Mouse (Mus musculus) forebrain, embryonic 16.5 days (tissue): Measurements from ENCODE around the gene Fam83c. TPM values are rescaled to one million over a fixed set of nuclear protein-coding genes. Genes with fewer than 3 reads are reported as not detected.

ENCODE experiments used
- polyA plus RNA-seq: library from polyadenylated mRNA; unstranded; fragments of >200 nt; fragmentation: Nextera tagmentation; extraction: Ambion mirVana; gene quantifications from 2 replicates; pipeline ENCODE4 v1.2.1, GENCODE M21; 2015

Fam83c gene
- polyA plus RNA-seq, 1 experiment from 2014 or later, result 0.70 TPM

Other genes starting within 250 kb of the Fam83c start
- 14.1 and 15.0 TPM in 2 replicates for gene Gss, start 242.0 kb downstream of the Fam83c start, polyA plus RNA-seq
- 0.62 and 0.63 TPM in 2 replicates for gene Myh7b, start 223.6 kb downstream of the Fam83c start, polyA plus RNA-seq
- 179 and 180 TPM in 2 replicates for gene Trpc4ap, start 142.5 kb downstream of the Fam83c start, polyA plus RNA-seq
- gene Edem2, start 105.4 kb downstream of the Fam83c start, polyA plus RNA-seq, result 46.8 and 52.3 TPM in 2 replicates
- gene Gm17581, start 99.0 kb downstream of the Fam83c start, polyA plus RNA-seq, result not detected in 2 replicates
- gene Procr, start 83.7 kb downstream of the Fam83c start, polyA plus RNA-seq, result 1.8 and 2.9 TPM in 2 replicates
- 12.8 and 13.9 TPM in 2 replicates for gene Mmp24, start 59.5 kb downstream of the Fam83c start, polyA plus RNA-seq
- 31.0 and 35.2 TPM in 2 replicates for gene BC029722, start 15.4 kb downstream of the Fam83c start, polyA plus RNA-seq
- gene Eif6, start 7.9 kb downstream of the Fam83c start, polyA plus RNA-seq, result 148 TPM in 2 replicates
- gene Uqcc1, start 95.5 kb upstream of the Fam83c start, polyA plus RNA-seq, result 66.5 and 78.2 TPM in 2 replicates
- gene Gm15557, start 105.9 kb upstream of the Fam83c start, polyA plus RNA-seq, result not detected in 2 replicates
- 2.7 and 4.5 TPM in 2 replicates for gene Gdf5, start 110.5 kb upstream of the Fam83c start, polyA plus RNA-seq
- gene Cep250, start 121.6 kb upstream of the Fam83c start, polyA plus RNA-seq, result 17.0 and 18.9 TPM in 2 replicates
- gene 6430550D23Rik, start 173.1 kb upstream of the Fam83c start, polyA plus RNA-seq, result 1.7 and 2.4 TPM in 2 replicates
- 350 and 382 TPM in 2 replicates for gene Ergic3, start 173.2 kb upstream of the Fam83c start, polyA plus RNA-seq
- not detected in 2 replicates for gene Fer1l4, start 218.1 kb upstream of the Fam83c start, polyA plus RNA-seq
- 5.2 and 7.5 TPM in 2 replicates for gene Spag4, start 230.3 kb upstream of the Fam83c start, polyA plus RNA-seq